Mouse (Mus musculus): ENCODE data around the gene Sfmbt2. TPM values are rescaled to one million over a fixed set of nuclear protein-coding genes. Genes with fewer than 3 reads are reported as not detected.
"Not testable (repeated sequence)": the region's sequence is repeated elsewhere in the genome, so short reads cannot be mapped to it uniquely, and the experiment has no call there.

The Sfmbt2 gene
- 1.2 and 1.5 TPM in 2 replicates for polyA plus RNA-seq (2012; rRNA removed)

GRCm38 (mm10) chr2:10370176-10370575 is at the start of gene Sfmbt2:
Gene Sfmbt2 (plus strand): TSS chr2:10370510.
- no peak for DNase-seq (ENCODE audit: low read depth)

- DNase-seq (ENCODE audit: low read depth): no peak
These were observed 49.2 kb upstream of the Sfmbt2 start for GRCm38 (mm10) chr2:10321093-10321492.

GRCm38 (mm10) chr2:10323173-10323572 is 47.1 kb upstream of the Sfmbt2 start:
- DNase-seq (ENCODE audit: low read depth): no peak

GRCm38 (mm10) chr2:10324980-10325379 is 45.3 kb upstream of the Sfmbt2 start:
- DNase-seq (ENCODE audit: low read depth): no peak

- no peak for DNase-seq (ENCODE audit: low read depth)
These were observed 40.1 kb upstream of the Sfmbt2 start for GRCm38 (mm10) chr2:10330216-10330615.

GRCm38 (mm10) chr2:10334299-10334698 is 36.0 kb upstream of the Sfmbt2 start:
- DNase-seq (ENCODE audit: low read depth): no peak

GRCm38 (mm10) chr2:10335037-10335608 is 35.2 kb upstream of the Sfmbt2 start:
- DNase-seq (ENCODE audit: low read depth): no peak

GRCm38 (mm10) chr2:10340022-10340421 is 30.3 kb upstream of the Sfmbt2 start:
- DNase-seq (ENCODE audit: low read depth): no peak

- DNase-seq (ENCODE audit: low read depth): no peak
These were observed 26.8 kb upstream of the Sfmbt2 start for GRCm38 (mm10) chr2:10343523-10343922.

GRCm38 (mm10) chr2:10344073-10344472 is 26.2 kb upstream of the Sfmbt2 start:
- DNase-seq (ENCODE audit: low read depth): not testable (repeated sequence)

- DNase-seq (ENCODE audit: low read depth): no peak
These were observed 23.1 kb upstream of the Sfmbt2 start for GRCm38 (mm10) chr2:10347193-10347592.

- DNase-seq (ENCODE audit: low read depth): no peak
These were observed 22.3 kb upstream of the Sfmbt2 start for GRCm38 (mm10) chr2:10348036-10348435.

- no peak for DNase-seq (ENCODE audit: low read depth)
These were observed 20.0 kb upstream of the Sfmbt2 start for GRCm38 (mm10) chr2:10350266-10350810.

GRCm38 (mm10) chr2:10351125-10351524 is 19.2 kb upstream of the Sfmbt2 start:
- no peak for DNase-seq (ENCODE audit: low read depth)

GRCm38 (mm10) chr2:10352887-10353286 is 17.4 kb upstream of the Sfmbt2 start:
- DNase-seq (ENCODE audit: low read depth): no peak

GRCm38 (mm10) chr2:10353889-10354288 is 16.4 kb upstream of the Sfmbt2 start:
- no peak for DNase-seq (ENCODE audit: low read depth)

GRCm38 (mm10) chr2:10359861-10360260 is 10.4 kb upstream of the Sfmbt2 start:
- DNase-seq (ENCODE audit: low read depth): no peak

GRCm38 (mm10) chr2:10365081-10365480 is 5.2 kb upstream of the Sfmbt2 start:
- no peak for DNase-seq (ENCODE audit: low read depth)

GRCm38 (mm10) chr2:10366284-10366683 is 4.0 kb upstream of the Sfmbt2 start:
- no peak for DNase-seq (ENCODE audit: low read depth)

GRCm38 (mm10) chr2:10369676-10370075 is 634 bp upstream of the Sfmbt2 start:
- DNase-seq (ENCODE audit: low read depth): no peak

- no peak for DNase-seq (ENCODE audit: low read depth)
These were observed 563 bp downstream of the Sfmbt2 start for GRCm38 (mm10) chr2:10370687-10371458.

GRCm38 (mm10) chr2:10371459-10371817 is 1.1 kb downstream of the Sfmbt2 start:
- DNase-seq (ENCODE audit: low read depth): no peak

GRCm38 (mm10) chr2:10371899-10372298 is 1.6 kb downstream of the Sfmbt2 start:
- no peak for DNase-seq (ENCODE audit: low read depth)
